Mouse (Mus musculus): ENCODE results near the gene Ptpn1. TPM values are rescaled to one million over a fixed set of nuclear protein-coding genes. Genes with fewer than 3 reads are reported as not detected.

Ptpn1 gene
- polyA plus RNA-seq, 1 experiment from 2014 or later = 54.0 TPM

DNA sequence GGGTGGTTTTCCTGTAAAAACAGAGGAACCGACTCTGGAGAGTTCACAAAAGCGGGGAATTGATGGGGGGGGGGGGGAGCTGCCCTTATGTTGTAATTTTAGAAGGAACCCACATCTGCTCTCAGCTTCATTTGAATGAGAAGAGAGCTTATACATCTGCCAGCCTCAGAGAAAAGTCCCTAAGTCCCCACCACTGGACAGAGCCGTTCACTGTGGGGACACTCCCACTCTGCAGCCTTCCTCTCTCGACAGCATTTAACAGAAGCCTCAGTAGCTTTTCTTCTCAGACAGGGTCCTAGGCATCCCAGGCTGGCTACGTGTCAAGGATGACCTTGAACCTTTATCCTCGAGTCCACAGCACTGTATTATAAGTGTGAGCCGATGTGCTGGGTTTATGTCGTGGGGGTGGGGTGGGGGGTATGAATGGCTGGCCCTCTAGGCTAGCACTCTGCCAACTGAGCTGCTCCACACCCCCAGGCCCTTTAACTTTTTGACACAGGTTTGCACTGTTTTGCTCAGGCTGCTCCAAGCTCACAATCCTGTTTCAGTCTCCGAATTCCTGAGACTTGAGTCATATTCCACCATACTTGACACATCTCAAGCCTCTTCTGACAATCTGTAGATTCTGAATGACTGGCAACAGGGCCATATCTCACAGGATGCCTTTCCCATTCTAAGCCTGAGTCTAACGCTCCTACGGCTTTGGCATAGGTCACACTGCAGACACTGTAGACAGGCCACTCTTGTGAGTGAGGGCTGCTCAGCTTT is 8.0 kb downstream of the Ptpn1 start:
- H3K9me3 ChIP-seq = no peaks in the 10 kb centered on the region
- peak; percentile 5; the same call in 1 of the 2 replicates for ATAC-seq (ENCODE audit: low FRiP score, low read depth)
- peaks cover 65% of the 10 kb centered on the region for H3K4me1 ChIP-seq
- no peaks in the 10 kb centered on the region for H3K36me3 ChIP-seq
- no peaks in the 10 kb centered on the region for H3K27me3 ChIP-seq
- H3K4me3 ChIP-seq = no peak overlapping the region
- H3K4me2 ChIP-seq (replicated peaks) = no peak overlapping the region
- WGBS = 48% methylated on average over 11 of the region's 11 CpGs
- H3K9ac ChIP-seq = no peak overlapping the region
- H3K27ac ChIP-seq = no peak overlapping the region

DNA sequence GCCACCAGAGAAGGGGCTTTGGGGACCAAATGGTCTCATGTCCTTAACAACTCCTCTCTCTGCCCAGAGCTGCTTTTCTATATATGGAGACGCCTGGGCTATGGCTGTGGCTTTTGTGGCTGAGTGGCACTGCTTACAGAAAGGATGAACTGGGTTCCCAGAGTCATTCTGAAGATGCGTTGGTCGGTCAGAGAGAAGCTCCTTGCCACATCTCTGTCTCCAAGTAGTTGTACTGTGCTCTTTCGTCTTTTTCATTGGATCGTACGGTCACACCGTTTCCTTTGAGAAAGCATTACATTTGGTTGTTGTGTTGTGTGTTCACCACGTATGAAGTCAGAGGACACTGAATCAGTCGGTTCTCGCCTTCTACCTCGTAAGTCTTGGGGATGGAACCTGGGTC is 8.8 kb downstream of the Ptpn1 start:
- Histone ChIP-seq H3K36me3 (no peaks in the 10 kb centered on the region), H3K4me2 (replicated peaks) (no peak overlapping the region), H3K27ac (no peak overlapping the region), H3K9ac (no peak overlapping the region), H3K9me3 (no peaks in the 10 kb centered on the region), H3K4me1 (peaks cover 74% of the 10 kb centered on the region), H3K4me3 (no peak overlapping the region), H3K27me3 (no peaks in the 10 kb centered on the region)
- WGBS = 90% methylated on average over 11 of the region's 11 CpGs
- ATAC-seq (ENCODE audit: low FRiP score, low read depth) = no peak

DNA sequence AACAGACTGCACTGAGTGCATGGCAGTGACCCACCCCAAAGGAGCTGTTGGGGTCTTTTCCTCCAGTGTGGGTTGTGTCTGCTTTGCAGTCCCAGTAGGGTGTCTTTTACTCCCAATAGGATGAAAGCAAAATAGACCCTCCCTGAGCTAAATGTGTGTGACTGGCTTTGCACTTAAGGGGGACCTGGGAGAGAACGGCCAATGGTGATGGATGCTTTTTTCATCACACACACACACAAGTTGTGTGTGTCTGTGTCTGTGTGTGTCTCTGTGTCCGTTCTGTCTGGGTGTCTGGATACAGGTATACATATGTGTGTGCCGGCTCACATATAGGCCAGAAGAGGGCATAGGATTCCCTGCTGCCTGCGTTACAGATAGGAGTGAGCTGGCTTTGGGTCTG is 9.5 kb downstream of the Ptpn1 start:
- H3K27me3 ChIP-seq = no peaks in the 10 kb centered on the region
- H3K9me3 ChIP-seq = no peaks in the 10 kb centered on the region
- H3K9ac ChIP-seq = no peak overlapping the region
- ATAC-seq (ENCODE audit: low FRiP score, low read depth) = no peak
- no peak overlapping the region for H3K4me2 ChIP-seq (replicated peaks)
- peaks cover 76% of the 10 kb centered on the region for H3K4me1 ChIP-seq
- no peak overlapping the region for H3K27ac ChIP-seq
- 68% methylated on average over 4 of the region's 4 CpGs for WGBS
- H3K4me3 ChIP-seq = no peak overlapping the region
- H3K36me3 ChIP-seq = no peaks in the 10 kb centered on the region

DNA sequence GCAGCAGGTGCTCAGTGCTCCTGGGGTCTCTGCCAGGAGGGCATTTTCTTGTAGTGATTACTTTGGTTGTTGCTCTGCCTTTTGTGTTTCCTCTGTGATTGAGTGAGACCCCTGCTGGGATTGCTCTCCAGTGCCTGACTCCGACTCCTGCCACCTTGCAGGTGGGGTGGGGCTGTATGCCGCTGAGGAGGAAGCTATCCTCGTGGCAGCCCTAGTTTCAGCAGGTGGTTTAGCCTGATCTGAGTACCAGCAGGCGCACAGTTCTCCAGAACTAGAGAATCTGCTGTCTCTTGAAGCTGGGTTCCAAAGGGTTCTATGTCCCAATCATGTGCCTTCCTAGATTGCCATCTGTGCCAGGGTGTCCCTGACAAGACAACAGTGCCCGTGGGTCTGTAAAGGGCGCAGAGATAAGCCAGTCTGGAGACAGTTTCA is 9.9 kb downstream of the Ptpn1 start:
- no peaks in the 10 kb centered on the region for H3K9me3 ChIP-seq
- ATAC-seq (ENCODE audit: low FRiP score, low read depth) = no peak
- H3K4me1 ChIP-seq = peaks cover 78% of the 10 kb centered on the region
- no peak overlapping the region for H3K4me2 ChIP-seq (replicated peaks)
- peak overlapping the region; percentile 28; the same call in 1 of the 2 replicates for H3K27ac ChIP-seq
- H3K36me3 ChIP-seq = no peaks in the 10 kb centered on the region
- no peak overlapping the region for H3K9ac ChIP-seq
- no peaks in the 10 kb centered on the region for H3K27me3 ChIP-seq
- H3K4me3 ChIP-seq = no peak overlapping the region
- WGBS = 56% methylated on average over 6 of the region's 6 CpGs

DNA sequence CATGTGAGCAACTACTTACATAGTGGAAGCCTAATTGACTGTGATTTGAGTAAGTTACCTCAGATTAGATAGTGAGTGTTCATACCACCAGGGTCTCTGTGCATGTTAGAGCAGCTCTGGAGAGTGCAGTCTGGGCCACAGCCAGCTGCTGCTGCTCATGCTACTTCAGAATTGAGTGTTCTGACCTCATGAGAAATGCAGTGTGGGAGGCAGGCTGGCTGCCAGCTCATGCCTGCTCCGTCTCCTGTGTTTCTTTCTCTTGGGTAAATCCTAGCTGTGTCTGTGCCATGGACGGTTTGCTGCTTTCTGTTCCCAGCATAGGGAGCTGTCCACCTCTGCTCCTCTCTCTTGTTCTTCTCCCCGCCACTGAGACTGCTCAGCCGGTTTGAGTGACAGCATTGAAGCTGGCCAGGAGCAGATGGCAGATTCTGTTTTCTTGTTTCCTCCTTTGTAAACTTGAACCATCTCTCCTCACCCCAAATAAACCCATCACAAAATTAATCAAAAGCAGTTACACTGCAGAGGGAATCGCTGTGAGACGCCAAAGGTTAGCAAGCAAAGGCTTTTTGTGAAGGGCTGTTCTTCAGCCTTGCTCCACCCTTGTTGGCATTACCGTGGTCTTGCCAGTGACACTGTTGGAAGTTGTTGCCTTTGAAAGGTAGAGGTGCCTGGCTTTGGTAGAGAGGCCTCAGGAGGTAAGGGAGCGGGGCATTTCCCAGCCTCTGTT is 10.5 kb downstream of the Ptpn1 start:
- H3K4me3 ChIP-seq = no peak overlapping the region
- no peaks in the 10 kb centered on the region for H3K27me3 ChIP-seq
- WGBS = 42% methylated on average over 8 of the region's 8 CpGs
- H3K4me2 ChIP-seq (replicated peaks) = no peak overlapping the region
- H3K4me1 ChIP-seq = peaks cover 78% of the 10 kb centered on the region
- H3K36me3 ChIP-seq = no peaks in the 10 kb centered on the region
- H3K9ac ChIP-seq = peak overlapping the region; percentile 40; the same call in 1 of the 2 replicates
- peak overlapping the region; percentile 40; the same call in 1 of the 2 replicates for H3K27ac ChIP-seq
- no peaks in the 10 kb centered on the region for H3K9me3 ChIP-seq
- peak; percentile 25; the same call in 1 of the 2 replicates for ATAC-seq (ENCODE audit: low FRiP score, low read depth)

DNA sequence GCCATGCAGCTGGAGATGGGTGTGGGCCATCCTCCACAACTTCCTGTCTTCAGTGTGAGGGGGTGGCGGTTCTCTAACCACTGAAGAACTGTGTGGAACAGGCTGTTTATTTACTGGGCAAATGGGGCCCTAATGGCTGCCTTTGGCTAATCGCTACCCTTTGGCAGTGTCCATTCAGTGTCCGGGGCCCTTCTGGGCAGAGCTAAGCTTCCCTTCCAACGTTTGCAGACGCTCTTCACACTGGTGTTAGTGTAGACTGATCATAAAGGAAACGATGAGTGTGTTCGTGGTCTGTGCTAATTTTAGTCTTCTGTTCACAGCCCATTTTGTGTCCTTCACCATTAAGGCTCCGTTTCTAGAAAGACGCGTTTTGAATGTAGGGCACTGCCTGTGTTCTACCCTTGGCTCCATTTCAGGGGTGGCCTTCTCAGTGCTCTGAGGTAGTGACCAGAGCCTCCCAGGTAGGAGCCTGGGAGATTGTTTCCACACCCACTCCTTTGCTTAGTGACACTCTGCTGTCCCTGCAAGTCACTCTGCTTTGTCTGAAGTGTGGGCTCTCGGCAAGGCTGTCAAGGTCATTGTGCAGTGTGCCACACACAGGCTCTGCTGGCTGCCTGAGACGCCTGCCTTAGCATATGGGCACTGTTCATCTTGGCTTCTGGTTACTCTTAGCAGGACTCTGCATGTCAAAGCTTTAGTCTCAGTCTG is 11.2 kb downstream of the Ptpn1 start:
- ATAC-seq (ENCODE audit: low FRiP score, low read depth) = no peak
- peaks cover 84% of the 10 kb centered on the region for H3K4me1 ChIP-seq
- H3K9ac ChIP-seq = peak overlapping the region; percentile 40; the same call in 1 of the 2 replicates
- H3K9me3 ChIP-seq = no peaks in the 10 kb centered on the region
- no peaks in the 10 kb centered on the region for H3K36me3 ChIP-seq
- no peak overlapping the region for H3K4me2 ChIP-seq (replicated peaks)
- H3K27ac ChIP-seq = peak overlapping the region; percentile 40; the same call in 1 of the 2 replicates
- H3K27me3 ChIP-seq = no peaks in the 10 kb centered on the region
- 75% methylated on average over 12 of the region's 12 CpGs for WGBS
- no peak overlapping the region for H3K4me3 ChIP-seq

DNA sequence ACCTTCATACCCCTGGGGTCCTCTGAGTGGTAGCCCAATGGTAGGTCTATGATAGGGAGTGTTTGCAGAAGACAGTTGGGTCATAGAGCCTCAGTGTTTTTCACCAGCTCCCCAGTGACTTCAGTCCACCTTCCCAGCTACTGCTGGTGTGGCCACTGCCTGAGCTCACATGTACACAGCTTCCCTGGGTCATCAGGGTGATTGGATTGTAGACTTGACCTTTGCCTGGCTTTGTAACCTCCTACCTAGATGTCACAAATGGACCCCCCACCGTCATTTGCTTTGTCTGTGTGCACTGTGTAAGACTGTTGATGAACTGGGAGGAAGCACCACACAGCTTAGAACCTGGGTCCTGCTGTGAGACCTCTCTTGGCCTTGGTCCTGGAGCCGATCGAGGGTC is 12.3 kb downstream of the Ptpn1 start:
- Histone ChIP-seq H3K4me3 (no peak overlapping the region), H3K27ac (no peak overlapping the region; the same call in 1 of the 2 replicates), H3K9me3 (no peaks in the 10 kb centered on the region), H3K4me1 (peaks cover 87% of the 10 kb centered on the region), H3K9ac (no peak overlapping the region), H3K27me3 (no peaks in the 10 kb centered on the region), H3K36me3 (no peaks in the 10 kb centered on the region), H3K4me2 (replicated peaks) (no peak overlapping the region)
- no peak for ATAC-seq (ENCODE audit: low FRiP score, low read depth)
- WGBS = 85% methylated on average over 3 of the region's 3 CpGs

DNA sequence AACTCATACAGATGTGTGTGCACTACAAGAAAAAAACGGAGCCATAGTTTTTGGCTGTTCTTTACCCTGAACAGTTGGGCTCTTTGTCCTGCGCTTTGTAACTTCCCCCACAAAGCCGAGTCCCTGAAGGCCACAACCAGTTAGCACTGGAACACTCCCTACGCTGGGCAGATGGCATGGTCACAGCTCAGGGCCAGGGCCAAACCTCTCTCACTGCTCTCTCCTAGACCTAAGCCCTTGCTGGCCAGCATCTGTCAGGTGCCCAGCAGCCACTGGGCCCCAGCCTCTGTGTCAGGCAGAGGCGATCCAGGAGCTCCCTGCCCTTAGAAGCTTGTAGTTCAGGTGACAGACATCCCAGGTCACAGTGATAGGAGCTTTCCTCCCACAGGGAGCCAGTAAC is 13.6 kb downstream of the Ptpn1 start:
- Histone ChIP-seq H3K27me3 (no peaks in the 10 kb centered on the region), H3K9ac (no peak overlapping the region), H3K4me2 (replicated peaks) (no peak overlapping the region), H3K4me1 (peaks cover 83% of the 10 kb centered on the region), H3K4me3 (no peak overlapping the region), H3K36me3 (no peaks in the 10 kb centered on the region), H3K9me3 (no peaks in the 10 kb centered on the region), H3K27ac (peak overlapping the region; percentile 49)
- no peak for ATAC-seq (ENCODE audit: low FRiP score, low read depth)
- WGBS = 65% methylated on average over 5 of the region's 5 CpGs

DNA sequence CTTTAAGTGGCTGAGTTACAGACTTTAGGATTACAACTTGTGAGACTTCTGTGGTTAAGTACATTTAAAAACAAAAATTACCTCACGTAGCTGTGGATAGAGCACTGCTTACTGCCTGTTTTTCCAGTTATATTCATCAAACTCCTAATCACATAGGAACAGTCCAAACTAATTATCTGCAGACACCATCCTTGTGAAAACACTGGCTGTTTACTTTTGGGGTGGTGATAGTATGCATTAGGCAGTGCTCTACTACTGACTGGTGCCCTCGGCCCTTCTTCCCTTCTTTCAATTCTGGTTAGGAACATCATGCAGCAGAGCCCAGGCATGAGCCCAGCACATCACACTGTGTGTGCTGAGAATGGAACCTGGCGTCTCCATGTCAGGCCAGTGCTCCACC is 15.4 kb downstream of the Ptpn1 start:
- 83% methylated on average over 3 of the region's 3 CpGs for WGBS
- no peaks in the 10 kb centered on the region for H3K27me3 ChIP-seq
- peaks cover 69% of the 10 kb centered on the region for H3K4me1 ChIP-seq

DNA sequence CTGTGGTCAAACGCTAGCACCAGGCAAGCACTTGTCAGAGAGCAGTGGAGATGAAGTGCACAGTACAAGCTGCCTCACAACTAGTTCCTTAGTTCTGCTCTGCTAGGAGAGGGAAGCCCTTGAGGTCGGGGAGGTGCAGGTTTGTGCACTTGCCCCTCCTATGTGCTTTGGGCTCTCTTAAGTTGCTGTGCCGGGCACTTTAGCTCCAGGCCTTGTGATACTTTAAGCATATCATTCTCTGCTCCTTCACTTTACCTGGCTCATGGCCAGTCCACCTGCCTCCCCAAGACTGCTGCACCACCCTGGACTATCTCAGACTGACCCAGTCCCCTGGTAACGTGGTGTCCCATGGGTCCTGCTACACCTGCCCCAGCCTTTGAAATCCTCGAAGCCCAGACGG is 16.2 kb downstream of the Ptpn1 start:
- WGBS = 72% methylated on average over 6 of the region's 6 CpGs
- H3K4me3 ChIP-seq = no peak overlapping the region
- H3K36me3 ChIP-seq = no peaks in the 10 kb centered on the region
- H3K4me2 ChIP-seq (replicated peaks) = no peak overlapping the region
- no peaks in the 10 kb centered on the region for H3K27me3 ChIP-seq
- H3K9me3 ChIP-seq = no peaks in the 10 kb centered on the region
- ATAC-seq (ENCODE audit: low FRiP score, low read depth) = no peak
- H3K4me1 ChIP-seq = peaks cover 61% of the 10 kb centered on the region
- H3K27ac ChIP-seq = no peak overlapping the region
- H3K9ac ChIP-seq = no peak overlapping the region

More for the DNA sequence above, 15.4 kb downstream of the Ptpn1 start:
- Histone ChIP-seq H3K4me2 (replicated peaks) (no peak overlapping the region), H3K9ac (no peak overlapping the region), H3K27ac (no peak overlapping the region), H3K4me3 (no peak overlapping the region), H3K9me3 (no peaks in the 10 kb centered on the region), H3K36me3 (no peaks in the 10 kb centered on the region)
- no peak for ATAC-seq (ENCODE audit: low FRiP score, low read depth)

DNA sequence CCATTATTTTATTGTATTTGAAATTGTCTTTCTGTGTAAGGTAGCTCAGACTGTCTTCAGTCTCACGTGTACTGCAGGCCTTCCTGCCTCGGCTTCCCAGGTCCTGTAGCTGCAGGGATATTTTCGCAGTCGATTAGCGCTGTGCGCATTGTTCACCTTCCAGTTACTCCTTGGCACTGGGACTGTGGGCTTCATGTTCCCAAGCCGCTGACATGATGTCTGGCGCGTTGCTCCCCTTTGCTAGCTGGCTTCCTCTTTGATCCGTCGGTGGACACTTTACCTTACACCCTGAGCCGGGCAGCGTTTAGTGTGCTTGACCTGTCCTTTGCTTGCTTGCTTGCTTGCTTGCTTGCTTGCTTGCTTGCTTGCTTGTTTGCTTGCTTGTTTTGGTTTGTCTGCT is 16.7 kb downstream of the Ptpn1 start:
- Histone ChIP-seq H3K4me3 (no peak overlapping the region), H3K36me3 (no peaks in the 10 kb centered on the region; the same call in 1 of the 2 replicates), H3K4me1 (peaks cover 56% of the 10 kb centered on the region), H3K9ac (no peak overlapping the region), H3K9me3 (no peaks in the 10 kb centered on the region), H3K27ac (no peak overlapping the region; the same call in 1 of the 2 replicates), H3K4me2 (replicated peaks) (no peak overlapping the region), H3K27me3 (no peaks in the 10 kb centered on the region)
- no peak for ATAC-seq (ENCODE audit: low FRiP score, low read depth)
- 86% methylated on average over 13 of the region's 13 CpGs for WGBS

DNA sequence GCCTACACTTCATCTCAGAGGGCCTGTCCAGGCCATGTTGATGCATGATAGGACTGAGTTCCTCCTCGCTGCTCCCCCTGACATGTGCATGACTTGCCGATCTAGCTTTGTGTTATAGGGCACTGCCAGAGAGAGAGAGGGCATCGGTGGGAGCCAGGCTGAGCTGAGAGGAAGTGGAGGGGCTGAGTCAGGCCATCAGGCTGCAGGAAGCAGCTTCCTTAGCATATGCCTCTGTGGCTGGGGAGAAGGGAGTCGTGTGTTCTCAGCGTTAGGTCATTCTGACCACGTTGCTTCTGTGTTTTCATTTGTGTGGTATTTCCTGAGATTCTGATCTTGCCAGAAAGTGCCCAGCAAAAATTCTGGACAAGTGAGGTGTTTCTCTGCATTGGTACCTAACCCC is 17.4 kb downstream of the Ptpn1 start:
- no peak for ATAC-seq (ENCODE audit: low FRiP score, low read depth)
- Histone ChIP-seq H3K27me3 (no peaks in the 10 kb centered on the region), H3K4me2 (replicated peaks) (no peak overlapping the region), H3K4me3 (no peak overlapping the region), H3K9ac (no peak overlapping the region), H3K9me3 (no peaks in the 10 kb centered on the region), H3K36me3 (no peaks in the 10 kb centered on the region; the same call in 1 of the 2 replicates), H3K4me1 (peaks cover 51% of the 10 kb centered on the region), H3K27ac (no peak overlapping the region)
- WGBS = 69% methylated on average over 6 of the region's 6 CpGs
